Mouse (Mus musculus) yolk sac, embryonic 10.5 days (tissue): Measurements from ENCODE around the gene Khdc3.
"Not testable (repeated sequence)": the region's sequence is repeated elsewhere in the genome, so short reads cannot be mapped to it uniquely, and the experiment has no call there.

Source experiments
- DNase-seq: peaks from one replicate; pipeline ENCODE4 v3.0.0-alpha.2; 2017; ENCODE audit warnings: low spot score

Gene Khdc3

GRCm38 (mm10) chr9:73101536-73101935, at the start of gene Khdc3:
Gene Khdc3 (plus strand): TSS chr9:73101836.
- no peak for DNase-seq

- no peak for DNase-seq
Measured at GRCm38 (mm10) chr9:73055441-73055911, 46.2 kb upstream of the Khdc3 start.

- DNase-seq = no peak
Measured at GRCm38 (mm10) chr9:73059224-73059623, 42.4 kb upstream of the Khdc3 start.

GRCm38 (mm10) chr9:73063621-73064290, 37.9 kb upstream of the Khdc3 start:
- no peak for DNase-seq

GRCm38 (mm10) chr9:73067086-73067485, 34.5 kb upstream of the Khdc3 start:
- DNase-seq = peak; percentile 29

- DNase-seq = peak; percentile 36
Measured at GRCm38 (mm10) chr9:73068230-73068679, 33.4 kb upstream of the Khdc3 start.

GRCm38 (mm10) chr9:73068688-73069087, 32.9 kb upstream of the Khdc3 start:
- DNase-seq = peak; percentile 45

- no peak for DNase-seq
Measured at GRCm38 (mm10) chr9:73070971-73071659, 30.5 kb upstream of the Khdc3 start.

- no peak for DNase-seq
Measured at GRCm38 (mm10) chr9:73072426-73072825, 29.2 kb upstream of the Khdc3 start.

GRCm38 (mm10) chr9:73073169-73073568, 28.5 kb upstream of the Khdc3 start:
- no peak for DNase-seq

- not testable (repeated sequence) for DNase-seq
Measured at GRCm38 (mm10) chr9:73079349-73079748, 22.3 kb upstream of the Khdc3 start.

- DNase-seq = no peak
Measured at GRCm38 (mm10) chr9:73079801-73080325, 21.8 kb upstream of the Khdc3 start.

- DNase-seq = no peak
Measured at GRCm38 (mm10) chr9:73082291-73083000, 19.2 kb upstream of the Khdc3 start.

- DNase-seq = no peak
Measured at GRCm38 (mm10) chr9:73083956-73084355, 17.7 kb upstream of the Khdc3 start.

- DNase-seq = no peak
Measured at GRCm38 (mm10) chr9:73085845-73086244, 15.8 kb upstream of the Khdc3 start.

GRCm38 (mm10) chr9:73087121-73087520, 14.5 kb upstream of the Khdc3 start:
- DNase-seq = no peak

- no peak for DNase-seq
Measured at GRCm38 (mm10) chr9:73087581-73087980, 14.1 kb upstream of the Khdc3 start.

- no peak for DNase-seq
Measured at GRCm38 (mm10) chr9:73089222-73089920, 12.3 kb upstream of the Khdc3 start.

GRCm38 (mm10) chr9:73090121-73090520, 11.5 kb upstream of the Khdc3 start:
- DNase-seq = no peak

GRCm38 (mm10) chr9:73091747-73092146, 9.9 kb upstream of the Khdc3 start:
- peak; percentile 27 for DNase-seq

- DNase-seq = no peak
Measured at GRCm38 (mm10) chr9:73094580-73094979, 7.1 kb upstream of the Khdc3 start.

- no peak for DNase-seq
Measured at GRCm38 (mm10) chr9:73097898-73098297, 3.7 kb upstream of the Khdc3 start.
